Mouse (Mus musculus) heart, adult 2 months (tissue): ENCODE measurements around the gene B2m. TPM values are rescaled to one million over a fixed set of nuclear protein-coding genes. Genes with fewer than 3 reads are reported as not detected.

ENCODE experiments used
- DNase-seq, 2 experiments: peaks; one replicate each; pipeline ENCODE4 v3.0.0; 2021
- H3K27ac ChIP-seq: fragments of 200-600 bp; 2 replicates; pipeline ENCODE4 v1.8.1; 2022
- H3K27me3 ChIP-seq: fragments of 200-500 bp; 2 replicates; pipeline ENCODE4 v1.6.1; 2012; ENCODE audit warnings: mild to moderate bottlenecking, low read length, inconsistent platforms, mixed read lengths; ENCODE audit not compliant: control insufficient read depth, insufficient read depth
- H3K36me3 ChIP-seq: fragments of 200-500 bp; 2 replicates; pipeline ENCODE4 v1.6.1; 2012; ENCODE audit warnings: low read length, inconsistent platforms; ENCODE audit not compliant: control insufficient read depth, insufficient read depth
- H3K4me1 ChIP-seq: fragments of 200-500 bp; 2 replicates; pipeline ENCODE4 v1.6.1; 2011; ENCODE audit warnings: low read length; ENCODE audit not compliant: control insufficient read depth, insufficient read depth
- H3K4me3 ChIP-seq: fragments of 200-600 bp; 2 replicates; pipeline ENCODE4 v1.8.1; 2022
- H3K79me2 ChIP-seq: fragments of 200-500 bp; replicated peaks from 2 replicates; pipeline ENCODE4 v1.6.1; 2012; ENCODE audit warnings: mild to moderate bottlenecking, inconsistent platforms, low read length, moderate library complexity, mixed read lengths; ENCODE audit not compliant: control insufficient read depth, insufficient read depth
- H3K9ac ChIP-seq: fragments of 200-500 bp; 2 replicates; pipeline ENCODE4 v1.6.1; 2012; ENCODE audit warnings: low read depth, mild to moderate bottlenecking, control low read depth, inconsistent platforms, low read length, mixed read lengths
- CTCF ChIP-seq: fragments of 200-600 bp; IDR thresholded peaks from 2 replicates; pipeline ENCODE4 v1.8.1; 2022; ENCODE audit warnings: antibody characterized with exemption, mild to moderate bottlenecking, moderate library complexity
- EP300 ChIP-seq: fragments of 200-500 bp; IDR thresholded peaks from 2 replicates; pipeline ENCODE4 v1.6.1; 2011; ENCODE audit warnings: low read depth, low read length, control low read depth; ENCODE audit not compliant: insufficient read depth
- POLR2A ChIP-seq: fragments of 200-500 bp; IDR thresholded peaks from 2 replicates; pipeline ENCODE4 v1.6.1; 2011; ENCODE audit warnings: mild to moderate bottlenecking, low read depth, low read length, control low read depth; ENCODE audit not compliant: insufficient read depth
- WGBS: fragments of 180-500 bp; shearing (Covaris S2); methylation state at CpG from one replicate; pipeline ENCODE4 v1.1.7; 2018; 5-methylcytosine and 5-hydroxymethylcytosine counted together
- intact Hi-C: fragments of 180-260 bp; cut with DNase I; formaldehyde crosslinking; loops from one replicate; pipeline ENCODE4 v1.15.1; 2025
- polyA plus RNA-seq: library from polyadenylated mRNA; depleted of rRNA; stranded (reverse); fragments of >200 nt; gene quantifications from 2 replicates; pipeline ENCODE4 v1.2.3, GENCODE M21; 2012
- total RNA-seq, 2 experiments: library from RNA; stranded (reverse); gene quantifications; 2 replicates each; pipeline ENCODE4 v1.2.3; 2021

B2m gene
- total and polyA plus RNA-seq, 3 experiments = 201 to 574 (median 240) TPM

DNA sequence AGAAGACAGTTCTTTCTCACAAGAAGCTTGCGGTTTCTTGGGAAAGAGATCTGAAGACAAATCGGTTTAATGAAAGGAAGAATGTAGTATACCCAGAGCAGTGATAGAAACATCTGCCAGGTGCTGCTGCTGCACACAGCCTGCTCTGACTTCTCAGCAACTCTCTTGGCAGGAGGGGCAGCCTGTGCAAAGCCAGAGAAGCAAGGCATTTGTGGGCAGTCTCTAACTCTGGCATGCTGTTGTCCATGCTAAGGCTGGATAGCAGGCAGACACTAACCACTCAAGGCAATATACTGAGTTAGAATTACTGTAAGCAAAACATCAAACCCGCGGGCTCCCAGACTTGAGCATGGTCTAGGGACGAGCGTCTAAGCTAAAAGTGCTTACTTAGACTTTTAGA lies 12.2 kb downstream of the B2m start:
- H3K4me1 ChIP-seq = peaks cover 3% of the 10 kb centered on the region
- WGBS = 84% methylated on average over 6 of the region's 6 CpGs
- H3K27ac ChIP-seq = no peak overlapping the region
- no peaks in the 10 kb centered on the region for H3K36me3 ChIP-seq
- no peaks in the 10 kb centered on the region for H3K27me3 ChIP-seq
- intact Hi-C loops = loop anchor here (1.0 to 2.0 kb wide), 2 partner anchors 43 to 89 kb away; no protein-coding TSS in a partner anchor
- no peak for TF ChIP-seq CTCF
- TF ChIP-seq EP300 = no peak
- no peak for TF ChIP-seq POLR2A
- no peaks in the 10 kb centered on the region for H3K79me2 ChIP-seq
- H3K4me3 ChIP-seq = no peak overlapping the region
- no peak overlapping the region for H3K9ac ChIP-seq
- DNase-seq = no peak

GRCm38 (mm10) chr2:122160680-122161079 lies 13.2 kb downstream of the B2m start, which contains the start of gene Trim69:
Trim69 (plus strand) TSS chr2:122160700.
- WGBS = 22% methylated on average over 2 of the region's 2 CpGs
- Histone ChIP-seq H3K27ac (no peak within 1 kb of the TSS; the same call in 1 of the 2 replicates), H3K27me3 (no peaks in the 10 kb centered on the region), H3K4me3 (no peak within 1 kb of the TSS), H3K79me2 (no peaks in the 10 kb centered on the region), H3K36me3 (no peaks in the 10 kb centered on the region), H3K4me1 (peaks cover 3% of the 10 kb centered on the region), H3K9ac (no peak within 1 kb of the TSS)
- peak; percentile 81 to 86 for DNase-seq
- peak; percentile 70; the same call in 1 of the 2 replicates for TF ChIP-seq EP300
- no peak for TF ChIP-seq POLR2A
- TF ChIP-seq CTCF = peak; percentile 96
- intact Hi-C loops = loop anchor here (1.0 to 2.0 kb wide), 2 partner anchors 44 to 90 kb away; no protein-coding TSS in a partner anchor

- Histone ChIP-seq H3K4me1 (peaks cover 3% of the 10 kb centered on the region), H3K9ac (no peak overlapping the region), H3K79me2 (no peaks in the 10 kb centered on the region), H3K36me3 (no peaks in the 10 kb centered on the region), H3K4me3 (no peak overlapping the region), H3K27me3 (no peaks in the 10 kb centered on the region), H3K27ac (no peak overlapping the region; the same call in 1 of the 2 replicates)
- WGBS = 3% methylated on average over 4 of the region's 4 CpGs
- intact Hi-C loops = loop anchor here (2.0 kb wide), 1 partner anchor 45 kb away; no protein-coding TSS in a partner anchor
- no peak for DNase-seq
- TF ChIP-seq POLR2A = no peak
- no peak for TF ChIP-seq EP300
- TF ChIP-seq CTCF = no peak
These were observed 14.1 kb downstream of the B2m start for GRCm38 (mm10) chr2:122161542-122161941.

DNA sequence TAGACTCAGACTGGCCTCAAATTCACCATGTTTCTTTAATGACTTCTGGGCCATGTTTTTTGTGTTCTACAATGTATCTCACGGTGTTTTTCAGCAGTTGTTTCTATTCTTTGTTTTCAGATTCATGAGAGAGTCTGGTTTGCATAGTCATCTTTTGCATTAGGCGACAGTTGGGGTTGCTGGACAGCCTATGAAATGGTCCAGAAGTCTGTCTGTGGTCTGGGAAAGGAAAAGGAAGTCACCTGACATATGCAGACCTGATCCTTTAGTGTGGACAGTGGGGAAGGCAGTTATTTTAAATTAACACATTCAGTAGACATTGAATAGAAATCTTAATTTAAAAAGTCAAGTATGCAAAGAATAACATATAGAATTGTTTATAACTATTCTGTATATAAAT lies 15.0 kb downstream of the B2m start:
- no peak for TF ChIP-seq POLR2A
- no peak for TF ChIP-seq EP300
- TF ChIP-seq CTCF = no peak
- Histone ChIP-seq H3K36me3 (no peaks in the 10 kb centered on the region), H3K4me3 (no peak overlapping the region), H3K27me3 (no peaks in the 10 kb centered on the region), H3K79me2 (no peaks in the 10 kb centered on the region), H3K4me1 (peaks cover 3% of the 10 kb centered on the region), H3K9ac (no peak overlapping the region), H3K27ac (no peak overlapping the region)
- 90% methylated on average over 2 of the region's 2 CpGs for WGBS
- DNase-seq = no peak
- intact Hi-C loops = no loop called here

- no peak overlapping the region for H3K27ac ChIP-seq
- TF ChIP-seq POLR2A (no peak), EP300 (no peak), CTCF (no peak)
- H3K4me1 ChIP-seq = peaks cover 3% of the 10 kb centered on the region
- intact Hi-C loops = no loop called here
- no peak overlapping the region for H3K9ac ChIP-seq
- H3K79me2 ChIP-seq = no peaks in the 10 kb centered on the region
- WGBS = 59% methylated on average over 13 of the region's 13 CpGs
- no peaks in the 10 kb centered on the region for H3K36me3 ChIP-seq
- DNase-seq = no peak
- no peaks in the 10 kb centered on the region for H3K27me3 ChIP-seq
- no peak overlapping the region for H3K4me3 ChIP-seq
These were observed 16.1 kb downstream of the B2m start for GRCm38 (mm10) chr2:122163430-122164195.

GRCm38 (mm10) chr2:122164293-122164692 lies 16.8 kb downstream of the B2m start:
- whole genome bisulfite sequencing = 69% methylated on average over 11 of the region's 11 CpGs

More at GRCm38 (mm10) chr2:122164293-122164692, 16.8 kb downstream of the B2m start:
- no peaks in the 10 kb centered on the region for H3K79me2 ChIP-seq
- no peak overlapping the region; the same call in 1 of the 2 replicates for H3K9ac ChIP-seq
- peaks cover 3% of the 10 kb centered on the region for H3K4me1 ChIP-seq
- no peak overlapping the region for H3K27ac ChIP-seq
- no peaks in the 10 kb centered on the region for H3K27me3 ChIP-seq
- TF ChIP-seq POLR2A = 0 out of 2 replicates have a peak, but pooled peaks have one; percentile 22
- no peak for TF ChIP-seq EP300
- TF ChIP-seq CTCF = no peak
- intact Hi-C loops = no loop called here
- DNase-seq = no peak
- no peaks in the 10 kb centered on the region for H3K36me3 ChIP-seq
- no peak overlapping the region for H3K4me3 ChIP-seq
